Mouse (Mus musculus) gastrocnemius, adult 8-10 months (tissue): ENCODE measurements around the gene Olfr1049. TPM values are rescaled to one million over a fixed set of nuclear protein-coding genes. Genes with fewer than 3 reads are reported as not detected.
"Not testable (repeated sequence)": the region's sequence is repeated elsewhere in the genome, so short reads cannot be mapped to it uniquely, and the experiment has no call there.

Experiments
- DNase-seq, 2 experiments: peaks; one replicate each; pipeline ENCODE4 v3.0.0; 2022; ENCODE audit warnings: low spot score in 2 of 2
- total RNA-seq, 4 experiments: library from RNA; stranded (reverse); gene quantifications; 2 replicates each; pipeline ENCODE4 v1.2.4; 2022

The Olfr1049 gene
- total RNA-seq: not detected

GRCm38 (mm10) chr2:86258228-86258627, at the start of gene Olfr1049:
TSS of gene Olfr1049 (minus strand) at chr2:86258328.
- not testable (repeated sequence) for DNase-seq

- DNase-seq: no peak
These were observed 34.0 kb upstream of the Olfr1049 start, which contains the start of gene Olfr1052 for GRCm38 (mm10) chr2:86292155-86292554. TSS of gene Olfr1052 (plus strand) at chr2:86292455.

GRCm38 (mm10) chr2:86278988-86279387, 20.9 kb upstream of the Olfr1049 start, which contains the start of gene Olfr1051:
TSS of gene Olfr1051 (minus strand) at chr2:86279088.
- not testable (repeated sequence) for DNase-seq

GRCm38 (mm10) chr2:86240189-86240588, 17.9 kb downstream of the Olfr1049 start, which contains the start of gene Olfr1048:
TSS of gene Olfr1048 (minus strand) at chr2:86240289.
- DNase-seq: no peak

GRCm38 (mm10) chr2:86231301-86231700, 26.8 kb downstream of the Olfr1049 start, which contains the start of gene Olfr1047:
TSS of gene Olfr1047 (minus strand) at chr2:86231401.
- no peak for DNase-seq

GRCm38 (mm10) chr2:86219214-86219613, 38.9 kb downstream of the Olfr1049 start, which contains the start of gene Olfr1046:
TSS of gene Olfr1046 (minus strand) at chr2:86219314.
- DNase-seq: no peak

Other genes starting within 250 kb of the Olfr1049 start
- gene Olfr1033, start 237.7 kb downstream of the Olfr1049 start, total RNA-seq: under 1 TPM in 1 of 4 experiments, not detected in 3; 0.54 TPM
- gene Olfr1034, start 212.5 kb downstream of the Olfr1049 start, total RNA-seq: not detected
- gene Olfr1036, start 184.3 kb downstream of the Olfr1049 start, total RNA-seq: not detected
- not detected for gene Olfr1037, start 170.9 kb downstream of the Olfr1049 start, total RNA-seq
- gene Olfr1039, start 122.4 kb downstream of the Olfr1049 start, total RNA-seq: not detected
- not detected for gene Olfr1040, start 111.6 kb downstream of the Olfr1049 start, total RNA-seq
- gene Olfr1042, start 96.5 kb downstream of the Olfr1049 start, total RNA-seq: not detected
- gene Olfr1043, start 90.8 kb downstream of the Olfr1049 start, total RNA-seq: not detected
- not detected for gene Olfr1044, start 80.5 kb downstream of the Olfr1049 start, total RNA-seq
- not detected for gene Olfr52, start 72.6 kb downstream of the Olfr1049 start, total RNA-seq
- not detected for gene Olfr1045, start 55.3 kb downstream of the Olfr1049 start, total RNA-seq
- not detected for gene Olfr1046, start 39.0 kb downstream of the Olfr1049 start, total RNA-seq
- gene Olfr1047, start 26.9 kb downstream of the Olfr1049 start, total RNA-seq: not detected
- gene Olfr1048, start 18.0 kb downstream of the Olfr1049 start, total RNA-seq: not detected
- not detected for gene Olfr1051, start 20.8 kb upstream of the Olfr1049 start, total RNA-seq
- not detected for gene Olfr1052, start 34.1 kb upstream of the Olfr1049 start, total RNA-seq
- gene Olfr1053, start 57.0 kb upstream of the Olfr1049 start, total RNA-seq: not detected
- not detected for gene Olfr1054, start 77.1 kb upstream of the Olfr1049 start, total RNA-seq
- gene Olfr1055, start 92.0 kb upstream of the Olfr1049 start, total RNA-seq: not detected
- gene Olfr1056, start 104.1 kb upstream of the Olfr1049 start, total RNA-seq: not detected
- not detected for gene Olfr1057, start 120.1 kb upstream of the Olfr1049 start, total RNA-seq
- not detected for gene Olfr1058, start 130.2 kb upstream of the Olfr1049 start, total RNA-seq
- gene Olfr1061, start 155.7 kb upstream of the Olfr1049 start, total RNA-seq: not detected
- not detected for gene Olfr1062, start 168.4 kb upstream of the Olfr1049 start, total RNA-seq
- not detected for gene Olfr1065, start 192.3 kb upstream of the Olfr1049 start, total RNA-seq
- gene Olfr1066, start 197.9 kb upstream of the Olfr1049 start, total RNA-seq: not detected
- not detected for gene Olfr228, start 229.1 kb upstream of the Olfr1049 start, total RNA-seq